Mouse (Mus musculus) heart, embryonic 10.5 days (tissue): ENCODE results near the gene Mmp11. TPM values are rescaled to one million over a fixed set of nuclear protein-coding genes. Genes with fewer than 3 reads are reported as not detected.
"Not testable (repeated sequence)": the region's sequence is repeated elsewhere in the genome, so short reads cannot be mapped to it uniquely, and the experiment has no call there.

Experiments used
- DNase-seq: peaks from one replicate; pipeline ENCODE4 v3.0.0-alpha.2; 2017; ENCODE audit warnings: low spot score
- H3K27ac ChIP-seq: fragments of 300-500 bp; sonication (generic); 2 replicates; pipeline ENCODE4 v1.5.1; 2016; ENCODE audit warnings: mild to moderate bottlenecking
- H3K27me3 ChIP-seq: fragments of 300-500 bp; sonication (generic); 2 replicates; pipeline ENCODE4 v1.6.1; 2016; ENCODE audit warnings: mild to moderate bottlenecking; ENCODE audit not compliant: poor library complexity, insufficient read depth, severe bottlenecking
- H3K36me3 ChIP-seq: fragments of 300-500 bp; sonication (generic); 2 replicates; pipeline ENCODE4 v1.6.1; 2016; ENCODE audit warnings: mild to moderate bottlenecking, moderate library complexity
- H3K4me1 ChIP-seq: fragments of 300-500 bp; sonication (generic); 2 replicates; pipeline ENCODE4 v1.6.1; 2016; ENCODE audit warnings: mild to moderate bottlenecking
- H3K4me3 ChIP-seq: fragments of 300-500 bp; sonication (generic); 2 replicates; pipeline ENCODE4 v1.5.1; 2016; ENCODE audit warnings: mild to moderate bottlenecking, moderate library complexity
- H3K9me3 ChIP-seq: fragments of 300-500 bp; sonication (generic); 2 replicates; pipeline ENCODE4 v1.6.1; 2016; ENCODE audit warnings: mild to moderate bottlenecking, moderate library complexity
- WGBS: fragments of 180-500 bp; shearing (Covaris S2); methylation state at CpG from one replicate; pipeline ENCODE4 v1.1.7; 2016; 5-methylcytosine and 5-hydroxymethylcytosine counted together
- polyA plus RNA-seq: library from polyadenylated mRNA; unstranded; fragments of >200 nt; fragmentation: Nextera tagmentation; extraction: Ambion mirVana; gene quantifications from 2 replicates; pipeline ENCODE4 v1.2.1, GENCODE M21; 2016

The Mmp11 gene
- polyA plus RNA-seq, 1 experiment from 2014 or later = 39.0 TPM

DNA sequence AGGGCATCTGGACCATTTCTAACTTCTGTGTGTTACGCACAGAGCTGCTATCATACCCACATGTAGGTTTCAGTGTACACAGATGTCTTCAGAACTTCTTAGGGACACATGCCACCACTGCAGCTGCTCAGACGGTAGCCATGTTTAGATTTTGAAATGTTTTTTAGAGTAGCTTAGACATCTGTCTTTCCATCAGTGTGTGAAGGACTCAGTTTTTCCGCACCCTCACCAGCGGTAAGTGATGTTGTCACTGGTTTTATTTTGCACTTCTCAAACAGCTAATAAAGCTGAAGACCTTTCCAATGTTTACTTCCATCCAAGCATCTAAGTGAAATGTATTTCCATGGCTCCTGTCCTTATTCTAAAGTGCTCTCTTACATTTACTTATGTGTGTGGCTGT lies 29.4 kb downstream of the Mmp11 start:
- Histone ChIP-seq H3K4me3 (no peak overlapping the region), H3K27me3 (no peaks in the 10 kb centered on the region), H3K36me3 (peaks cover 97% of the 10 kb centered on the region), H3K9me3 (no peaks in the 10 kb centered on the region), H3K4me1 (0 out of 2 replicates have a peak, but pooled peaks cover 5% of the 10 kb centered on the region), H3K27ac (no peak overlapping the region)
- WGBS = 93% methylated on average over 4 of the region's 4 CpGs
- no peak for DNase-seq

DNA sequence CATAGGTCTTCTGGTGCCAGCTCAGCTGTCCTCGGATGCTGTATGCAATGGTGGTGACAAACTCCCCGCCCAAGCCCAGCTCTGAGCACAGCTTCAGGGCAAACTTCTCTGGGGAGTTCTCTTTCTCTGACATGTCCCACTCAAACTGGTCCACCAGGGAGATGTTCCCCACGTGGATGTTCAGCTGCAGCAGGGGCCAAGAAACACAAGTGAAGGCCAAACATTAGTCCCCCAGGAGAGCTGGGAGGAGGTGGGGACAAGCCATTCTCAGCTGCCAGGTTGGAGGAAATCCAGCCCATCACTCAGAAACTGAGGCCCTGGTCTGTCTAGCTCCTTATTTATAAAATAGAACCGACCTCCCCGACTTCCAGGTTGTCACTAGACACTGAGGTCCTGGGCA lies 31.9 kb downstream of the Mmp11 start:
- Histone ChIP-seq H3K27ac (no peak overlapping the region), H3K4me1 (peaks cover 9% of the 10 kb centered on the region), H3K27me3 (no peaks in the 10 kb centered on the region), H3K9me3 (no peaks in the 10 kb centered on the region), H3K36me3 (peaks cover 95% of the 10 kb centered on the region), H3K4me3 (no peak overlapping the region)
- 94% methylated on average over 5 of the region's 5 CpGs for WGBS
- no peak for DNase-seq

DNA sequence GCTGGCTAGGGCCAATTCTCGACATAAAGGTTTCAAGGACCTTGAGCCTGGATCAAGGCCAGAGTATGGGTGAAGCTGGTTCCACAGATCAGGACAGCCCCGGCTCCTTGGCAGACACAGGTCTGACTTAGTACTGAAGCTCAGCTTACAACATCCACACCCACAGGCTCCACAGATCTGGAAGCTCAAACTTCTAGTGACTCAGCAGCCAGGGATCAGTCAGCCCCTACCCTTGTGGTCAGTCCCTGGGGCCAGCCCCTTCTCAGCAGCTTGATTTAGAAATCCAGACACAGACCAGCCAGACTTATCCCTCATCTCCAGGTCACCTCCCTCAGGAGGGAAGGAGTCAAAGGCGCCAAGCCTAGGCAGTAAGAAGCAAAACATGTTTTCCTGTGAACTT lies 37.5 kb downstream of the Mmp11 start:
- DNase-seq = no peak
- Histone ChIP-seq H3K9me3 (no peaks in the 10 kb centered on the region), H3K27ac (peak overlapping the region; percentile 49; the same call in 1 of the 2 replicates), H3K4me3 (no peak overlapping the region), H3K4me1 (peaks cover 23% of the 10 kb centered on the region), H3K27me3 (no peaks in the 10 kb centered on the region), H3K36me3 (peaks cover 93% of the 10 kb centered on the region)
- WGBS = 68% methylated on average over 3 of the region's 3 CpGs

DNA sequence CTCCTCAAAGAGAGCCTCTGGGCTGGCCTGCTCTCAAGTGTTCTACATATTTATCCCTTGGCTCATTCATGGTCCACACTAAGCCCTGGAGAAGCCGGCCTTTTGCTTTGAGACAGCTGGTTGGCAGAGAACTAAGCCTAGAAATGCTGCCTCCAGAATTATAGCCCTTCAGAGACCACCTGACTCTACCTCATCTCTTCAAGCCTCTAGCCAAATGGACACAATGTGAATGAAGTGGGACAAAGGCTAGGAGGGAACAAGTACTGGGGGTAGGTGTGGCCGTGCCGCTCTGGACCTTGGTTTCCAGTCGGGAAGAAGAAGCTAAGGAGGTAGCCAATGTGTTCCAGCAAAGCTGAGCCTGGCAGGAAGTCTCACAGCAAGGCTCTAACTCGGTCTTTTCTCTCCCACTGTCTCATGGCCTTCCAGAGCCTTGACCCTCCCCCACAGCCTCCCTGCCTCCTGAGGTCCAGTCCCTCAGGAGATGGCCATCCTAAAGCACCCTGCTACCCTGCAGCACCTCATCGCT lies 38.2 kb downstream of the Mmp11 start:
- Histone ChIP-seq H3K4me3 (no peak overlapping the region), H3K27ac (no peak overlapping the region), H3K4me1 (peaks cover 25% of the 10 kb centered on the region), H3K9me3 (no peaks in the 10 kb centered on the region), H3K27me3 (no peaks in the 10 kb centered on the region), H3K36me3 (peaks cover 86% of the 10 kb centered on the region)
- DNase-seq = no peak
- 78% methylated on average over 6 of the region's 6 CpGs for WGBS

DNA sequence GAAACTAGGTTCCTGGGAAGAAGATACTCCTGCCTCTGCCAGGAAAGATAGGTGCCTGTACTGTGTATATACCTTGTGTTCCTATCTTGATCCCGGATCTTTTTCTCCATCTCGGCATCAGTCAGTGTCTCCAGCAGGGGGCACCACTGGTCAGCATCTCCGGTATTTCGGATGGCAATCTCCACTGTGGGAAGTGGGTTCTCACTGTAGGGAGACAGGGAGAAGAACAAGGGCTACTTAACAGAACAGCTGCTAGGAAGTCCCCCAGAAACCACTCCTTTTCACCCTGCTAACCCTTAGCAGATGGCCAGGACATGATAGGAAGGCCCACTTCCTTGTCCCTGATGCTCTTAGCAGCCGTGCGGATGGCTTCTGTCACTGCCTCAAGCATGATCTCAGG lies 38.9 kb downstream of the Mmp11 start:
- no peaks in the 10 kb centered on the region for H3K27me3 ChIP-seq
- no peak overlapping the region for H3K4me3 ChIP-seq
- 48% methylated on average over 6 of the region's 6 CpGs for WGBS
- no peaks in the 10 kb centered on the region for H3K9me3 ChIP-seq
- H3K27ac ChIP-seq = no peak overlapping the region
- DNase-seq = no peak
- H3K36me3 ChIP-seq = peaks cover 78% of the 10 kb centered on the region
- H3K4me1 ChIP-seq = peaks cover 30% of the 10 kb centered on the region

DNA sequence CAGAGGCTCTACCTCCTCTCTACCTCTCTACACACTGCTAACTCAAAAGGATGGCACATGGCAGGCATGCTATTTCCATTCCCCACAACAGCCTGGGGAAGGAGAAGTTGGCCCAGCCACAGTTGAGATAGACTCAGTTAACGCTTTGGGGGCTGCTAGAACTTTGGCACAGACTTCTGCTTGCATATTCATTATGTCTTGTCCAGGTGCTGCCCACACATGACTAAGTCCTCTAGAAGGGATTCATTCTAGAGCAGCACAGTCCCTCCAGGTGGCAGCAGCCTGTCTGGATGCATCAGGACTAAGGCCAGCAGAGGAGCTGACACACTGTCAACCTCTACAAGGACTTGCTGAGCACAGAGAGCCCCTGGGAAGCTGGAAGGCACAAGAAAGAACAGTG lies 40.1 kb downstream of the Mmp11 start:
- WGBS = 95% methylated on average over 1 of the region's 1 CpGs
- H3K27me3 ChIP-seq = no peaks in the 10 kb centered on the region
- H3K36me3 ChIP-seq = peaks cover 67% of the 10 kb centered on the region
- no peaks in the 10 kb centered on the region for H3K9me3 ChIP-seq
- no peak overlapping the region for H3K4me3 ChIP-seq
- DNase-seq = no peak
- H3K27ac ChIP-seq = no peak overlapping the region
- H3K4me1 ChIP-seq = peaks cover 30% of the 10 kb centered on the region

DNA sequence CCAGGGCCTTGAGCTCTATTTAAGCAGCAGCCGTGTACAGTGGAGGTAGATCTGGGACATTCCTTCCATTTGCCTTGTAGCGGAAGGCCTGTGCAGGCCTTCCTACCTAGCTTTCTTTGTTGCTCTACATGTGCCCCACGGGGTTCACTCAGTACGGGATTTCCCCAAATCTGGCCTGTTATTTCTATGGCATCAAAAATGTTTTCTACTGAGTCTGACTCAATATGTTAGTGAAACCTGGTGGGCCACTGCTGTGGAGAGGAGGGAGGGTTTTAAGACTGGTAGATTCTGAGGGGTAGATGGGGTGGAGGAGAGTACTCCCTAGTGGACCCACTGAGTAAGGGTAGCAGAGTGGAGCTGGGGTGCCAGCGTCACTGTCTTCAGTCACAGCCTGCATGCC lies 40.6 kb downstream of the Mmp11 start:
- Histone ChIP-seq H3K4me3 (no peak overlapping the region), H3K9me3 (no peaks in the 10 kb centered on the region), H3K27me3 (no peaks in the 10 kb centered on the region), H3K27ac (no peak overlapping the region), H3K4me1 (peaks cover 30% of the 10 kb centered on the region), H3K36me3 (peaks cover 62% of the 10 kb centered on the region)
- no peak for DNase-seq
- 95% methylated on average over 5 of the region's 5 CpGs for WGBS

DNA sequence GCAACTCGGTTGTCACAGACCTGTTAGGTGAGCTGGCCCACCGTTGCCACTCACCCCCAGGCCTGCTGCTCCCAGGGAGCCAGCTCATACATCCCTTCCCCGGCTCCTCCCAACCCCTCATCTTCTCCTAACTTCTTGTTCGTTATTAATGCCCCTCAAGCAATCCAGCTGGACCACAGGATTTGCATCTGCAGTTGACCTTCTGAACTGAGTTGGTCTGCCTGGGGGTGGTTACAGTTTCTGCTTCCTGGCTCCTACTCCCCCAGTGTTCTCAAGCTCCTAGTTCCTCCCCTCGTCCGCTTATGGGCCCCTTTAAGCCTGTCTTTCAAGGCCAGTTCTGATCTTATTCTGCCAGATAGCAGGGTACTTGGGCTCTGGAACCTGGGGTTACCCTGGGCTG lies 41.7 kb downstream of the Mmp11 start:
- no peaks in the 10 kb centered on the region for H3K9me3 ChIP-seq
- WGBS = 81% methylated on average over 6 of the region's 6 CpGs
- H3K27ac ChIP-seq = no peak overlapping the region
- peaks cover 53% of the 10 kb centered on the region for H3K36me3 ChIP-seq
- H3K27me3 ChIP-seq = no peaks in the 10 kb centered on the region
- DNase-seq = no peak
- H3K4me3 ChIP-seq = no peak overlapping the region
- peaks cover 34% of the 10 kb centered on the region for H3K4me1 ChIP-seq

DNA sequence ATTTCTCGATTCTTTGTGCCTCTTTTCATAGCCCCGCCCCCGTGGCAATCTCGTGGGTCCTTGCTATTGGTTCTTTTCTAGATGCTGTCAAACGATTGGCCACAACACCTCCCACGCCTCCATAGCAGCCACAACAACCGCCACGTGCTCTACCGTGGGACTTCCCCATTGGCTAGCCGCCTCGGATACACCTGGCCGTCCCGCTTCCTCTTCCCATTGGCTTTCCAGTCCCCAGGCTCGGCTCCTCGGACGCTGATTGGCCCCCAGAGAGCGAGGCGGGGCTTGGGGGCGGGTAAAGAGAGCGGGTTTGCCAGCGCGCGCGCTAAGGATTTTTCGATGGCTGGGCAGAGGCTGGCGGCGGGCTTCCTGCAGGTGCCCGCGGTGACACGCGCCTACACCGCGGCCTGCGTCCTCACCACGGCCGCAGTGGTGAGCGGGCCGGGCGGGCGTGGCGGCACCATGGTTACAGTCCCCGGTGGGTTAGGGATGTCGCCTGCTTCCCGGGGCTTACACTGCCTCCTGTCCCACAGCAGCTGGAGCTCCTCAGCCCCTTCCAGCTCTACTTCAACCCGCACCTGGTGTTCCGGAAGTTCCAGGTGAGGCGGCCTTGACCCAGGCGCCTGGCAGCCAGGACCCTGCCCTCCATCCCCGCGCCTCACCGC lies 43.1 kb downstream of the Mmp11 start, which contains the start of gene Derl3:
Gene Derl3, plus strand, starts transcription at position 325 of the 662 bp plus-strand sequence.
- DNase-seq = peak; percentile 99
- H3K4me3 ChIP-seq = peak within 1 kb of the TSS; percentile 62
- H3K4me1 ChIP-seq = peaks cover 38% of the 10 kb centered on the region
- WGBS = 1% methylated on average over 51 of the region's 51 CpGs
- H3K27ac ChIP-seq = peak within 1 kb of the TSS; percentile 70
- H3K36me3 ChIP-seq = peaks cover 41% of the 10 kb centered on the region
- H3K9me3 ChIP-seq = no peaks in the 10 kb centered on the region
- no peaks in the 10 kb centered on the region for H3K27me3 ChIP-seq

DNA sequence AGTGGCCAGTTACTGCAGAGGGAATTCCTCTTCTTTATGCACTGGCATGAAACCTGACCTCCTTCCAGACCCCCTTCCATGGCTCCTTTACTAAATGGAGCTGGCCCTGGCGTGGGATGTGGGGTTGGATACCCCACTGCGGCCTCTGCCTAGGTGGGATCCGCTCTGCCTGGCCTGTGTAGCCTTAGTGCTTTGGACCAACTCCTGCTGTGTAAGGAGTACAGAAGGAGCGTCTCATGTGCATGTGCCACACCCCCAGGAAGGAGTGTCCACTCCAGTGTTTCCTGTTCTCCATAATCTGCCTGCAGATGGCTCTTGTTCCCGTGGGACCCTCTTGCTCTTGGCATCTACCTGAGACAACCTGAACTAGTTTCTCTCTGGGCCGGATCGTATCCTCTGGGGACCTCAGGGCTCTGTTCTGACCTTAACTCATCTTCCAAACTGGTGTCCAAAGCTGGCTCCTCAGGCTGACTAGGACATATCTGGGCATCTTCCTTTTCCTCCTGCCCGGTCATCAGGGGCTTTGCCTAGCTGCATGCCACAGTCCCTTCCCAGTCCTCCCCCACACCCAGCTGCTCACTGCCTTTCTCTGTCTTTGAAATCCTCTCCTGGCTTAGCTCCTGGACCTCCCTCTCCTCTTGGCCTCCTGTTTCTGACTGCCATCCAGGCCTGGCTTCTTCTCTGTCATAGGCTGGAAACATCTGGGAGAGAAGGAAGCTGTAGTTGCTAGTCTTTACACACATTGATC lies 46.7 kb downstream of the Mmp11 start:
- Histone ChIP-seq H3K27ac (peak overlapping the region; percentile 70; the same call in 1 of the 2 replicates), H3K4me1 (peaks cover 39% of the 10 kb centered on the region), H3K9me3 (no peaks in the 10 kb centered on the region), H3K4me3 (no peak overlapping the region), H3K27me3 (no peaks in the 10 kb centered on the region), H3K36me3 (peaks cover 5% of the 10 kb centered on the region)
- WGBS = 39% methylated on average over 8 of the region's 8 CpGs
- no peak for DNase-seq

DNA sequence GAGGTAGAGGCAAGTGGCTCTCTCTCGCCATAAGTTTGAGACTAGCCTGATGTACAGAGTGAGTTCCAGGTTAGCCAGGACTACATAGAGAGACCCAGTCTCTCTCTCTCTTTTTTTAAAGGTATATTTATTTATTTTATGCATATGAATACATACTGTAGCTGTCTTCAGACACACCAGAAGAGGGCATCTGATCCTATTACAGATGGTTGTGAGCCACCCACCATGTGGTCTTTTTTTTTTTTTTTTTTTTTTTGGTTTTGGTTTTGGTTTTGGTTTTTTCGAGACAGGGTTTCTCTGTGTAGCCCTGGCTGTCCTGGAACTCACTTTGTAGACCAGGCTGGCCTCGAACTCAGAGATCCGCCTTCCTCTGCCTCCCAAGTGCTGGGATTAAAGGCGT lies 48.8 kb downstream of the Mmp11 start:
- not testable (repeated sequence) for H3K4me3 ChIP-seq, H3K27ac ChIP-seq, H3K36me3 ChIP-seq, H3K9me3 ChIP-seq, DNase-seq, H3K27me3 ChIP-seq
- H3K4me1 ChIP-seq = peaks cover 27% of the 10 kb centered on the region
- WGBS = 88% methylated on average over 5 of the region's 5 CpGs

DNA sequence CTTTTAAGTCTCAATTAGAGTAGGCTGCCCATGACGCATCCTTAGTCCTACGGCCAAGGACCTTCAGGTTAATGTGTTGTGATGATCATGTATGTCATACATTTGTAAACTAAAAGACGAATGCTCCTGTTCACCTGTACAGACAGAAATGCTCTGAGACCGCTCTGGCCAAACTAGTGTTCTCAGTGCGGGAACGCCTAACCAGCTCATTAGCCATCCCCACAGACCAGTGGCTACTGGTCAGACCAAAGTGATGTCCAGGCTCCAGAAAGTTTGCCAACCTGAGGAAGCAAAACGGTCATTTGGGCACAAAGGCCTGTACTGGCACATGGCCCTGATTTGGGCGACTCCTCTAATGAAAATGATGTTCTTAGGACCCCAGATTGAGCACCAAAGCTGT lies 51.6 kb downstream of the Mmp11 start:
- no peak for DNase-seq
- 91% methylated on average over 8 of the region's 8 CpGs for WGBS
- H3K36me3 ChIP-seq = no peaks in the 10 kb centered on the region
- H3K4me3 ChIP-seq = no peak overlapping the region
- peaks cover 27% of the 10 kb centered on the region for H3K4me1 ChIP-seq
- H3K27ac ChIP-seq = no peak overlapping the region
- peaks cover 3% of the 10 kb centered on the region; the same call in 1 of the 2 replicates for H3K27me3 ChIP-seq
- no peaks in the 10 kb centered on the region for H3K9me3 ChIP-seq

DNA sequence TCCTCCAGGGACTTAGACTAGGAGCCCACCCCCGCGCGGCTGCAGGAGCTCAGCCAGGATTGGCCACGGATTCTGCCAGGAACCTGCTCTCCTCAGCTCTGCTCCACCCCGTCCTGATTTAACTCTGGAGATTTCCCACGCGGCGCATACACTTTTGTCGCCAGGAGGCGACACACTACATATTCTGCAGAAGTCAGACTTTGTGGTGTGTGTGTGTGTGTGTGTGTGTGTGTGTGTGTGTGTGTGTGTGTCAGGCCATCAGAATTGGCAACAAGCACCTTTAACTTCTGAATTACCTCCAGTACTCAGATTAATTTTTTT lies 53.1 kb downstream of the Mmp11 start:
- peak overlapping the region; percentile 62 for H3K27ac ChIP-seq
- H3K36me3 ChIP-seq = no peaks in the 10 kb centered on the region
- peak overlapping the region; percentile 43 for H3K4me3 ChIP-seq
- WGBS = 2% methylated on average over 10 of the region's 10 CpGs
- peaks cover 3% of the 10 kb centered on the region; the same call in 1 of the 2 replicates for H3K27me3 ChIP-seq
- peak; percentile 89 for DNase-seq
- peaks cover 12% of the 10 kb centered on the region for H3K4me1 ChIP-seq
- no peaks in the 10 kb centered on the region for H3K9me3 ChIP-seq
